Mouse (Mus musculus) megakaryocyte, adult 5-6 weeks (primary cell): ENCODE results near the gene Cox20. TPM values are rescaled to one million over a fixed set of nuclear protein-coding genes. Genes with fewer than 3 reads are reported as not detected.
"Not testable (repeated sequence)": the region's sequence is repeated elsewhere in the genome, so short reads cannot be mapped to it uniquely, and the experiment has no call there.

ENCODE experiments used
- ATAC-seq: 2 replicates; pipeline ENCODE4 v1.8.0; 2016; ENCODE audit warnings: mild to moderate bottlenecking, inconsistent platforms; ENCODE audit not compliant: poor library complexity, severe bottlenecking
- total RNA-seq, 2 experiments: library from RNA; stranded (forward) in 1 of 2; stranded (reverse) in 1 of 2; fragments of 153-499, 151-499 nt in 1 of 2; fragments of 221-1000, 200-1000 nt in 1 of 2; gene quantifications; 2 replicates each; pipeline versions ENCODE4 v1.2.3 to v1.2.4; 2015 to 2017

The Cox20 gene
- total RNA-seq (2015) (163 and 174 TPM in 2 replicates), total RNA-seq (2017) (137 and 158 TPM in 2 replicates)

DNA sequence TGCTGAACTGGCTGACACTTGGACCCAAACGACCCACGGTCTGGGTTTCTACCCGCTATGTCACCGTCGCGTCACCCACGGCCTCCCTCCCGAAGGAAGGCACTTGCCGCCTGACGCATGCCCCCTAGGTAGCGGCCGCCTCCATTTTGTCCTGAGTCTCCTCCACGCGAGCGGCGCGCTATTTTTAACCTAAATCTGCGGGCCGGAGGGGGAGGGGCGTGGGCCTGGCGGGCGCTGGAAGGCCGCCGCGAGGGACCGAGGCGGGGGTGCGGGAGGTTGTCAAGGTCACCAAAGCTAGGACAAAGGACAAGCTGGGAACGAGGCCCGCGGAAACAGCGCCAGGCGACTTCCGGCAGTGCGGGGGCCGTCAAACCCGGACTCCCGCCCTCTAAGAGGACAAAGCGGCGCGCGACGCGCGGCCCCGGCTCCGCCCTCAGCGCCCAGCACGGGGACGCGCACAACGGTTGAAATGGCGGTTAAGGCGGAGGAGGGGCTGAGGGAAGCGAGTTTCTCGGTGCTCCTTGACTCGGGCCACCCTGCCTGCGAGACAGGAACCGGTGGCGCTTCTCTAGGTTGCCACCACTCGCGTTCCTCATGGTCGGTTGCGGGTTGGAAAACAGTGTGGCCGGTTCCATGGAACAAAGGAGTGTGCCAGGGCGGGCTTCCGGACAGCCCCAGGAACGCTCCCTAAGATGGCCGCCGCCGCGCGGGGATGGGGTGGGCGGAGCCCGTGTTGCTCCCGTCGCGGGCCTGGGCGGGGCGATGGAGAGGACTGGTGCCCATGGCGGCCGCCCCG lies at the start of gene Cox20:
Gene Cox20, plus strand, starts transcription at position 742 of the 796 bp plus-strand sequence.
- peak; percentile 75 for ATAC-seq

DNA sequence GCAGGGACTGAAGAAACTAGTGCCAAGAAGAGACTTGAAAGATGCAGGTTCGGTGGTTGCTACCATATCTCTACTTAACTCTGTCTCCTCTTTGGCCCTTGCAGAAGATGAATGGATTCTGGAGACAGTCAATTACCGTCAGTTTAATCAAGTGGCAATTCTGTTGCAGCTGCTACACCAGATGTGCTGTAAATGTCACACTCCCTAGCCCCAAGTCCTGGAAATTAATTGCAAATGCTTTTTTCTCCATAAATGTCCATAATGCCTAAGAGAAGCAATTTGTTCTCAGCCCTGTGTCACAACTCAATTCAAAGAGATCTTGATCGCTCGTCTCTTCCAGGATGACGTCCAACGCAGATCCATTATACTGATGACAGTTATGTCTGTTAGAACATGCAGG lies 48.3 kb upstream of the Cox20 start:
- ATAC-seq = no peak

- no peak for ATAC-seq
Measured at GRCm38 (mm10) chr1:178275174-178275730, 43.7 kb upstream of the Cox20 start.

DNA sequence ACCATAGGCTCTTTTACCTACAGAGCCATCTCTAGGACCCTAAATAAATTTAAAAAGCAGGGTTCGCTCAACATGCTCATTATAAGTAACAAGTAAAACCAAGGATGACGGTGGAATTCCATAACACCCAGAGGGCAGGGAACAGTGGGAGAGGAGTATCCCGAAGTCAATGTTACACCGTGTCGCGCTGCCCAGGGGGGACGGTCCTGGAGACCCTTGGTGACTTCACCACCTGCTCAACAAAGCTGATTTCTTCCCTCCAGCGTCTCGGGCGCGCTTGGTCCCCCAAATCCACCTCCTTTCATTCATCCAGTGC lies 43.2 kb upstream of the Cox20 start:
- ATAC-seq = no peak

DNA sequence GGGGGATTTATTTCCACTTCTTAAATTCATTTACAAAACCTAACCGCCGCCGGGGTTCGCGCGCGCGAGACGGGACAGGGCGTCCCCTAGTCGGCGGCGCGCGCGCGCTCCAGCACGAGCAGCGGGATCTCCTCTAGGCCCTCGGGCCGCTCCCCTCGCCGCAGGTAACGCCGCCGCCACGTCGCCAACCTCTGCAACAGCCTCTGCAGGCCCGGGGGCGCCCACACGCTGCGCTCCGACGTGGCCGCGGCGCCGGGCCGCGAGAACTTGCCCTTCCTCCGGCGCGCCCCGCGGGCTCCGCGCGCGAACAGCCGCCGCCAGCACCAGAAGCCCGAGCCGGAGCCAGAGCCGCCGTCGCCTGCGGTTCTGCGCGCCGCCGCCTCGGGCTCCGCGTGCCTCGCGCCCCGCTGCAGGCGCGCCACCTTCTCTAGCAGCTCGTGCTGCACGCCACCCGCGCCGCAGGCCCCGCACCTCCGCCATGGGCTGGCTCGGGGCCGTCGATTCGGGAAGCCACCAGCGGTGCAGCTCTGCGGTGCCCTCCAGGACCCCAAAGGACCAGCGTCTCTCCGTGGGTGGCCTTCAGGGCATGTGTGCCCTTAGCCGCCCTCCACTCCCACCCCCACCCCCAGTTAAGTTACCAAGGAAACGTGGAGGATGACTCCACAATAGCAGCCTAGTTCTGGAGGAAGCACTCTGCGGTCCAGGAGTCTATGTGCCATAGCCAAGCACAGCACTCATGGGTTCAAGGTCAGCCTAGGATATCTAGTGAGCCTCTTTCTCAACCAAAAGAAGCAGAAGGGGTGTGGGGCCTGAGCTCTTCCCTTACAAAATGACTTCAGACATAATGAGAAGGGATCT lies 42.6 kb upstream of the Cox20 start:
- ATAC-seq = peak; percentile 40

DNA sequence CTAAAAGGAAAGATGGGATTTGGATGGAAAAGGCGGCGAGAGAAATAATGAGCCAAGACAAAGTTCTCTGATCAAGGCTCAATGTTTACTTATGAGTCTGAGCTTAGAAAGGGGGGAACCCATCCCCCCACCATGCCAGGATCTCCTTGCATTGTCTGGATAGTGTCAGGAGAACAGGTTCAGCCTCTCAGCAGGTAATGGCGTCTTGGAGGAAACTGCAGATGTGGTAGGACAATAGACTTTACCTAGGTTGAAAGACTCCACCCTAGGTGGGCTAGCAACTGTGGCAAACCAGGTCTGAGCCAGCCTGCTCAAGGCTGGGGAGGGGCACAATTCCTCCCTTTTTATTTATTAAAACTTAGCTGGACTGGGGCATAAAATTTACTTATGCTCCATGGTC lies 35.6 kb upstream of the Cox20 start:
- not testable (repeated sequence) for ATAC-seq

GRCm38 (mm10) chr1:178283946-178284720 lies 34.8 kb upstream of the Cox20 start:
- ATAC-seq = no peak

DNA sequence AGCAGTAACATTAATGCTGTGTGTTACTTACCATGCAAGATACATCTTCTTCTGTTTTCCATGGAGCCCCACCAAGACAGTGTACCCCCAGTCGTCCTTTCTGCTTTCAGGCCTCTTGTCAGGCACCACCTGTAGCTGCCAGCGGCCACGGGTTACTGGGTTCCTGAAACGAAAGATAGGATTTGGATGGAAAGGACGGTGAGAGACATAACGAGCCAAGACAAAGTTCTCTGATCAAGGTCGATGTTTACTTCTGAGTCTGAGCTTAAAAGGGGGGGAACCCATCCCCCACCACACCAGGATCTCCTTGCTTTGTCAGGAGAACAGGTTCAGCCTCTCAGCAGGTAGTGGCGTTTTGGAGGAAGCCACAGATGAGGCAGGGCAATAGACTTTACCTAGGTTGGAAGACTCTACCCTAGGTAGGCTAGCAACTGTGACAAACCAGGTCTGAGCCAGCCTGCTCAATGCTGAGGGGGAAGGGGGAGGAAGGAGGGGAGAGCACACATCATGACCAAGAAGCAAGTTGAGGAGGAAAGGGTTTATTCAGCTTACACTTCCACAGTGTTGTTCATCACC lies 31.2 kb upstream of the Cox20 start:
- ATAC-seq = no peak

- ATAC-seq = no peak
Measured at GRCm38 (mm10) chr1:178291716-178292115, 27.2 kb upstream of the Cox20 start.

- no peak for ATAC-seq
Measured at GRCm38 (mm10) chr1:178294051-178294450, 24.9 kb upstream of the Cox20 start.

- not testable (repeated sequence) for ATAC-seq
Measured at GRCm38 (mm10) chr1:178301261-178301660, 17.7 kb upstream of the Cox20 start.

GRCm38 (mm10) chr1:178303425-178303824 lies 15.5 kb upstream of the Cox20 start:
- peak; percentile 93 for ATAC-seq

DNA sequence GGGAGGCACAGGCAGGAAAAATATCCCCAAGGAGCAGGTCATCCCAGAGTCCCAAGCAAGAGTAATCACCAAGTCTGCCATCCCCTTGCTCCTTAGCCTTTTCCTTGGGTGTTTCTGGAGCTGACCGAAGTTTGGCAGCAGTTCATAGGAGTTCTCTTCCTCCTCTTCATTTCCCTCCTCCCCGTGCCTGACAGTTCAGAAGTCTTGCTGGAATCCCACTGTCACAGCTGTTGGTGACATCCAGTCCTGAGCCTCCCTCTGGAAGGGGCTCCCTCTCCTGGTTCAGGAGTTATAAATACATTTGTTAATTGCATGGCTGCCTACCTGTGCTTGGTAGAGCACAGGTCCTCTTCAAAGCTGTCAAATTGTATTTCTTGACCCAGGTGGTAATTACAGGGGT lies 9.4 kb upstream of the Cox20 start:
- no peak for ATAC-seq

GRCm38 (mm10) chr1:178310128-178310527 lies 8.8 kb upstream of the Cox20 start:
- no peak for ATAC-seq

DNA sequence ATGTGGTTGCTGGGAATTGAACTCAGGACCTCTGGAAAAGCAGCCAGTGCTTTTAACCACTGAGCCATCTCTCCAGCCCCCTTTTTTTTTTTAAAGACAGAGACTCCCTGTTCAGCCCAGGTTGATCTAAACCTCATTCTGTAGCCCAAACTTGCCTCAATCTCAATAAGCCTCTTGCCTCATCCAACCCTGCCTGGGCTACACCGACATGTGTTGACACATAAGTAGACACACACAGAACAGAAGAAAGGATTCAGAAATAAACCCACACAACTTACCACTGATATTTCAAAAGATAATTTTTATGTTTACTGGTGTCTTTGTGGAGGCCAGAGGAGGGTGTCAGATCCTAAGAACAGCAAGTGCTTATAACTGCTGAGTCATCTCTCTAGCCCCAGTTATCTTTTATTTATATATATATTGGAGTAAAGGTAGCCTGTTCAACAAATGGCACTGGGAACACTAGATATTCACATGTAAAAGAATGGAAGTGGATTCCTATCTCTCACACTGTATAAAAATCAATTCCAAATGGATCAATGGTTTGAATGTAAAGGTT lies 5.8 kb upstream of the Cox20 start:
- no peak for ATAC-seq

DNA sequence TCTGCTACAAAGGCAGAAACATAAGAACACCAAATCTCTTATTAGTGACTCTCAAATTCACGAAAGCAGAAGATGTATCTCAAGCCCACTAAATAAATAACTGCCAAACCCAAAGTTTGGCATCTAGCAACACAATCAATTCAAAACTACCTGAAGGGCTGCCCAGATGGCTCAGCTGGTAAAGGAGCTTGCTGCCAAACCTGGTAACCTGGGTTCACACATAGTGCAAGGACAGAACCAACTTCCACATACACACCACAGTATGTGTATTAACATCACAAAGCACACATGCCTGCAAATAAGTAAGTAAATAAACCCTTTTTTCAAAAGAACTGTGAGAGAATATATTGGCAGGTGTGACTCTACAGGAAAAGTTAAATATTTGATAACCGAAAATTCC lies 4.7 kb upstream of the Cox20 start:
- no peak for ATAC-seq

- no peak for ATAC-seq
Measured at GRCm38 (mm10) chr1:178317275-178318001, 1.5 kb upstream of the Cox20 start.

DNA sequence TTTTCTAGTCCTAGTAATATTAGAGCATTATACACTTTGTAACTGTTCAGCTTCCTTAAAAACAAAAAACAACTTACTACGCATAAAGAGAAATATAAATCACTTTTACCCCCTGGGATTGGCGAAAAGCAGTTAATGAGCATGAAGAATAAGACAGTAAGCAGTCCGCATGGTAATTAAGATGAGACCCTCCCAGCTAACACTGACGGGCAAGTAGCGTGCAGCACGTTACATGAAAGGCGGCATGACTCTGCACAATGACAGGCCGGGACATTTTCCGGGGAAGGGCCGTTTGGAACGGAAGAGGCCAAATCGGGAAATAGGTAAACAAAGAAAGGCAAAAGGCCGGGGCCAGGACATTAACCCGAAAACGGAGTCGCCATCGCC lies 935 bp upstream of the Cox20 start:
- ATAC-seq = peak; percentile 53

- peak; percentile 8 for ATAC-seq
Measured at GRCm38 (mm10) chr1:178319295-178320037, 536 bp downstream of the Cox20 start.
